Mouse (Mus musculus): ENCODE measurements around the gene Pou3f3.

DNA sequence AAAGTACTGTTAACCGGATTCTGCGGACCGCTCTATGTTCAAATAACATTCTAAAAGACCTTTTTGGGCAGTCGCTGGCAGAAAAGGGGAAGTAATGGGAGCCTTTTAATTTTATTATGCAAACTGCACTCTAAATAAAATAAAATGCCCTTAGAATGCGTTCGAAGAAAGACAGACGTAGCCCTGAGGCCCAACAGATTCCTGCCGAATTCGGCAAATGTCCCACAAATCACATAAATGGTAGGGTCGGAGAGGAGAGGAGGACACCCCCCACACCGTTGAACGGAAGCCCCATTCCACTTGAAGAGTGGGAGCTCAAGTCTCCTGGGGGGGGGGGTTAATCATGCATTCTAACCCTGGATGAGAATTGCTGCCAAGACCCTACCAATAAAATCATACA, 8.3 kb upstream of the Pou3f3 start:
- TF ChIP-seq JUND (IDR thresholded peaks at IDR 0.05; ENCODE audit: low read depth, low read length) (no peak), CTCF (IDR thresholded peaks at IDR 0.05 in 2 of 3, conservative IDR thresholded peaks at IDR 0.05 in 1 of 3; ENCODE audit: control insufficient read depth in 1 of 3, insufficient read depth in 1 of 3, low read depth in 2 of 3, low read length in 3 of 3, poor library complexity in 1 of 3, severe bottlenecking in 1 of 3) (no peak), POLR2A (IDR thresholded peaks at IDR 0.05; ENCODE audit: control insufficient read depth in 1 of 2, insufficient read depth in 1 of 2, low read depth in 1 of 2, low read length in 2 of 2, poor library complexity in 1 of 2) (no peak), TAL1 (IDR thresholded peaks at IDR 0.05; ENCODE audit: low read length) (no peak)
